Mouse (Mus musculus) midbrain, embryonic 15.5 days (tissue): ENCODE data around the gene Csrp1. TPM values are rescaled to one million over a fixed set of nuclear protein-coding genes. Genes with fewer than 3 reads are reported as not detected.

Experiments used
- ATAC-seq: fragments of 200-750 bp; cut with Nextera tagmentation; replicated peaks from 2 replicates; pipeline ENCODE4 v1.8.0; 2017; ENCODE audit warnings: moderate TSS enrichment
- H3K27ac ChIP-seq: fragments of 300-500 bp; sonication (generic); 2 replicates; pipeline ENCODE4 v1.5.1; 2015; ENCODE audit warnings: mild to moderate bottlenecking, inconsistent platforms
- H3K27me3 ChIP-seq: fragments of 300-500 bp; sonication (generic); replicated peaks from 2 replicates; pipeline ENCODE4 v1.6.1; 2015; ENCODE audit warnings: inconsistent platforms
- H3K36me3 ChIP-seq: fragments of 300-500 bp; sonication (generic); replicated peaks from 2 replicates; pipeline ENCODE4 v1.6.1; 2015; ENCODE audit warnings: inconsistent platforms
- H3K4me1 ChIP-seq: fragments of 300-500 bp; sonication (generic); 2 replicates; pipeline ENCODE4 v1.6.1; 2015; ENCODE audit warnings: inconsistent platforms
- H3K4me2 ChIP-seq: fragments of 300-500 bp; sonication (generic); 2 replicates; pipeline ENCODE4 v1.6.1; 2015; ENCODE audit warnings: inconsistent platforms, mild to moderate bottlenecking, moderate library complexity
- H3K4me3 ChIP-seq: fragments of 300-500 bp; sonication (generic); 2 replicates; pipeline ENCODE4 v1.5.1; 2015; ENCODE audit warnings: mild to moderate bottlenecking, inconsistent platforms
- H3K9ac ChIP-seq: fragments of 300-500 bp; sonication (generic); 2 replicates; pipeline ENCODE4 v1.6.1; 2015; ENCODE audit warnings: mild to moderate bottlenecking, inconsistent platforms
- H3K9me3 ChIP-seq: fragments of 300-500 bp; sonication (generic); 2 replicates; pipeline ENCODE4 v1.6.1; 2016; ENCODE audit warnings: inconsistent platforms
- WGBS: fragments of 180-500 bp; shearing (Covaris S2); methylation state at CpG from one replicate; pipeline ENCODE4 v1.1.7; 2015; ENCODE audit warnings: mixed read lengths; 5-methylcytosine and 5-hydroxymethylcytosine counted together
- polyA plus RNA-seq: library from polyadenylated mRNA; unstranded; fragments of >200 nt; fragmentation: Nextera tagmentation; extraction: Ambion mirVana; gene quantifications from 2 replicates; pipeline ENCODE4 v1.2.1, GENCODE M21; 2015

Gene Csrp1
- polyA plus RNA-seq, 1 experiment from 2014 or later: 13.9 TPM

DNA sequence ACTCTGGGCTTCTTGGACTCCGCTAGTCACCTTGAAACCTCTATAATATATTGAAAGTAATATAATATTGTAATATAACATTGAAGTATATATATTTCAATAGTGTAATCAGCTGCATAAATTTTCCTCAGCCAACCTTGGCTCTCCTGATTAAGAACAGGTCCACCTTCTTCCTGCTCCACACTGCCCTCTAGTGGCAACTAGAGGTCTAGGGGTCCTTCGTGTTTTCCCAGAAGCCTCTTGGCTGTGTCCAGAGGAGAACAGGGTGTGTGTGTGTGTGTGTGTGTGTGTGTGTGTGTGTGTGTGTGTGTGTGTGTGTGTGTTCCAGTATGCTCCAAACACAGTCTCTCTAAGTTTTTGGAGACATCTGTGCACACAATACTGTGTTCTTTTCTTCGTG lies 67.9 kb downstream of the Csrp1 start:
- ATAC-seq: no peak
- no peak overlapping the region for H3K4me2 ChIP-seq
- H3K4me1 ChIP-seq: 0 out of 2 replicates have a peak, but pooled peaks cover 4% of the 10 kb centered on the region
- no peaks in the 10 kb centered on the region for H3K9me3 ChIP-seq
- no peaks in the 10 kb centered on the region for H3K36me3 ChIP-seq
- H3K27ac ChIP-seq: no peak overlapping the region
- H3K4me3 ChIP-seq: no peak overlapping the region
- no peaks in the 10 kb centered on the region; the same call in 1 of the 2 replicates for H3K27me3 ChIP-seq
- no peak overlapping the region for H3K9ac ChIP-seq
- 51% methylated on average over 3 of the region's 3 CpGs for WGBS

DNA sequence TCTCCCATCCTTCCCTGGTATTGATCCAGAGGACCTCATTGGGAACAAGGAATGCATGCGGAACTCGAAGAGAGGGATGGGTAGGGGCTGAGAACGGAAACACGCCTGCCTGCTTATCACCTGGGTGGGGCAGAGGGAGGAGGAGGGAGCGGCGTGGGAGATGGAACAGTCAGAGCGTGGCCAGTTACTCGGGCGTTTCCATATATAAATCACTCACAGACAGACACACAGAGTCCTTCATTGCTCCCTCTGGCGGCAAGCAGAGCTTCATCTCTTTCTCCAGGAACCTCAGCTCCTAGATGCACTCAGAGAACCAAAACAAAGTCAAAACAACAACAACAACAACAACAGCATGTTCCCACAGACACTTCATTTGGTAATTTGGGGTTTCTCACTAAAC lies 68.8 kb downstream of the Csrp1 start:
- Histone ChIP-seq H3K27me3 (no peaks in the 10 kb centered on the region; the same call in 1 of the 2 replicates), H3K9me3 (no peaks in the 10 kb centered on the region), H3K36me3 (no peaks in the 10 kb centered on the region), H3K4me3 (no peak overlapping the region), H3K9ac (no peak overlapping the region), H3K4me2 (no peak overlapping the region), H3K4me1 (peaks cover 3% of the 10 kb centered on the region), H3K27ac (no peak overlapping the region)
- 46% methylated on average over 10 of the region's 10 CpGs for WGBS
- ATAC-seq: no peak

DNA sequence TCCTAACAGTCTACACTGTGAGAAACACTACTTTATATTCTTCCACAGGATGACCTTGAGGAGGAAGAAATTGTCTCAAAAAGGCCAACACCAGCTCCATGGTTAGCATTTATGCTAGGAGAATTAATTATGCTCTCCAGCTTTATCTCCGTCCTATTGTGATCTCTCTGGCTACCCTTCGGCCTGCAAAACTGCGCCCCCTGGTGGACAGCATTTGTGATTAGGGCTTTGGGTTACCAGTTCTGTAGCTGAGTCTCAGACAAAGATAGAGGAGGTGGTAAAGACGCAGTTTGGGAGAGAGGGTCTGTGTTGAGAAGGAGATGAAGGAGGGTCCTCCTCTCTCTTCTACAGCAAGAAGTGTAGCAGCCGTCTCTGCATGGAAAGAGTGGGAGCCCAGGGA lies 70.0 kb downstream of the Csrp1 start:
- Histone ChIP-seq H3K4me1 (peaks cover 13% of the 10 kb centered on the region), H3K9ac (no peak overlapping the region), H3K36me3 (no peaks in the 10 kb centered on the region), H3K4me2 (no peak overlapping the region), H3K4me3 (no peak overlapping the region), H3K27me3 (no peaks in the 10 kb centered on the region; the same call in 1 of the 2 replicates), H3K27ac (no peak overlapping the region), H3K9me3 (no peaks in the 10 kb centered on the region)
- ATAC-seq: no peak
- WGBS: 9% methylated on average over 5 of the region's 5 CpGs

DNA sequence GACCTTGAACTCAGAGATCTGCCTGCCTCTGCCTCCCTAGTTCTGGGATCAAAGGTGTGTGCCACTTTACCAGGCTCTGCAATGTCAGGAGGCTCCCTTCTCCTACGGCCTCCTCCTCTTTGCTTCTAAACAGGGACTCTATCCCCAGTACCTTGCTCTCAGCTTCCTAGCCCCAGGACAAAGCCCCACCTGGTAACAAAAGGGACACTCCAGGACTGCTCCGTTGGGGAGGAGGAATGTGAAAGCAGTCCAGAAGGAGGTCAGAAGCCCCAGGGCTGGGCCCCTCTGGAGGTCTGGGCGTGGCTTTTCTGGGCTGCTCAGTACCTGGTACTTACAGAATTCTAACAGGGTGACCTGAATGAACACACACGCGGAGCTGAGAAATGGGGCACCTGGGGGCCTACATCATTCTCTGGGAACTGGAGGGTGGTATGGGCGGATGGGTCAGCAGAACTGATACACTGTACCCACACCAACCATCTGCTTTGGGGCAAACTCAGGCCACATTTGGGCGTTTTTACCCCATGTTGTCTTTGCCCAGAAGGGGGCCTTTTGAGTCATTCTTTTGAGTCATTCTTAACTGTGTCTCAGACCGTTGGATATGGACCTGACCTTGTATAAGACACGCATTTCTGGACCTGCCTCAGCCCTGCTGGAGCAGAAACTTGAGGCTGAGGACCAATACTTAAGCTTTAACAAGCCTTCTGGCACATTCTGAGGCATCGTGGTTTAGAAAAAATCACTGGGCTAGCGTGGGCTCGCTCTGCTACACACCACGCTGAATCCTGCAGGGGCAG lies 72.5 kb downstream of the Csrp1 start:
- Histone ChIP-seq H3K4me1 (peaks cover 14% of the 10 kb centered on the region), H3K9ac (no peak overlapping the region), H3K4me3 (no peak overlapping the region), H3K36me3 (no peaks in the 10 kb centered on the region), H3K9me3 (no peaks in the 10 kb centered on the region), H3K4me2 (no peak overlapping the region), H3K27me3 (no peaks in the 10 kb centered on the region; the same call in 1 of the 2 replicates), H3K27ac (no peak overlapping the region)
- WGBS: 63% methylated on average over 13 of the region's 13 CpGs
- no peak for ATAC-seq

DNA sequence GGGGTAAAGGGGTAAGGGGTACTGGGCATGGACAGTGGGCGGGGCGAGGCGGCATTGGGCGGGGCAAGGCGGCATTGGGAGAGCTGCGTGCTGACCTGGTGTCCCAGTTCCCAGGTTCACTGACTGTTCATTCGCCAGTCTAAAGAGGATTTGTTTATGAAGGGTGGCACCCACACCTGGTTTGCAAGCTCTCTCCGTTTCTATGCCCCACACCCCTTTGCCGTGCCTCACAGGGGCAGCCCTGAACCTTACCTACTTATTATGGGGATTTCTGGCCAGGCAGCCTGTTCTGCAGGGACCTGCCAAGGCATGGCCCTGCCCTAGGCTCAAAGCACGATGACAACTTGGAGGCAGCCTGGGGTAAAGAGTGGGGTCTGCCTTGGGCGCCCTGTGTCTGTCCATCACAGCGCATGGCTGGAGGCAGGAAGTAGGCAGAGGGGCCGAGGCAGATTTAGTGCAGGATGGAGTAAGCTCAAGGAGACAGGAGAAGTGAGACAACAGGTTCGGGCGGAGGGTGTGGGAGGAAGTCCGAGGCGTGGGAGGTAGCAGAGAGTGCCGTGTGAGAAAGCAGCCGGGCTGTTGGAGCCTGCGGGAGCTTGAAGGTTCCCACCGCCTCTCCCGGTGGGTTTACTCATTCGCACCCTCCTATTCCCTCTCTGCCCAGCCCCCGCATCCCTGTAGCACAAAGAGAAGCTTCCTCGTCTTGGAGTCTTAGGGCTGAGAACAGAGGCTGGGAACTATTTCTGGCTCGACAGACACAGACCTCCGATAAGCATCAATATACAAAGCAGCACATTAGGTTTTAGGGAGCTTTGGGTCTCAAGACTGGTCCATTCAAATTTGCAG lies 73.7 kb downstream of the Csrp1 start:
- H3K27ac ChIP-seq: no peak overlapping the region
- H3K9me3 ChIP-seq: no peaks in the 10 kb centered on the region
- 0 out of 2 replicates have a peak overlapping the region, but pooled peaks have one; percentile 12 for H3K9ac ChIP-seq
- 13% methylated on average over 27 of the region's 27 CpGs for WGBS
- no peak; the same call in 1 of the 2 replicates for ATAC-seq
- peaks cover 14% of the 10 kb centered on the region for H3K4me1 ChIP-seq
- H3K4me3 ChIP-seq: peak overlapping the region; percentile 20
- peak overlapping the region; percentile 45 for H3K4me2 ChIP-seq
- H3K27me3 ChIP-seq: no peaks in the 10 kb centered on the region; the same call in 1 of the 2 replicates
- no peaks in the 10 kb centered on the region for H3K36me3 ChIP-seq

DNA sequence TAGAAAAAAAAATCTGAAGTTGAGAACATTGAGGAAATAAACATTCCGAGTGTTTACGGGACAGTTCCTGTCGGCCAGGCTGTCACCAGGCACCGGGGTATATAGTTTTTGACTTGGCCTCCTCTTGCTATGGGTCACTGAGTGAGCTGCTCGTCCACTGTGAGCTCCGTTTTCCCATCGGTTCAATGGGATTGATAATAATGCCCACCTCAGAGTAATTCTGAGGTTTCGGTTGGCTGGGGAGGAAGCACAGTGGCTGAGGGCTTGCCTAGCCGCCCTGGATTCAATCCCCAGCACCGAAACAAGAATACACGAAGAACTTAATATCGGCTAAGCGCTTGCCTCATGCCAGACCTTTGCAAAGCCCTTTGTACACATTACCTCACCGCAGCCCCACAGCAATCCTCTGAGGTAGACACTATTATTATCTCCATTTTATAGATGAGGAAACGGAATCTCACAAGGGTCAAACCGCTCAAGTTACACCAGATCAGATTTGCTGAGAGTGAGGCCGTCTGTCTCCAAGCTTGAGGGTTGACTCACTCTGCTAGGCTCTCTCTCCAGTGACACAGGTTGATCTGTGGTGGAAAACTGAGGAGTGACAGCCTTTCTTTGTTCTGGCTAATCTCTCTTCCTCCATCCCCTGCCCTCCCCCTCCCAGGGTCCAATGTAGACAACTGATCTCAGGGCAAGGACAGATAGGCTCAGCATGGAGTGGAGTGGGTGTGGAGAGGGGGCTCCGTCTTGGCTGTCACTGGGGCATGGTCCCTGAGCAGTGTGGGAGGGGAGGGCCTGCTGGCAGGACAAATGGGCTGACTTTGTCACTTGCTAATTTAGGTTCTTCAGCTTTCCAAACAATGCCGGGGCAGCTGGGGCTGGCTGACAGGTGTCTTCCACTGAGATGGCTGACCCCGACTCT lies 74.6 kb downstream of the Csrp1 start:
- Histone ChIP-seq H3K36me3 (no peaks in the 10 kb centered on the region), H3K27me3 (no peaks in the 10 kb centered on the region; the same call in 1 of the 2 replicates), H3K9ac (no peak overlapping the region), H3K4me2 (peak overlapping the region; percentile 45), H3K9me3 (no peaks in the 10 kb centered on the region), H3K27ac (no peak overlapping the region), H3K4me1 (peaks cover 14% of the 10 kb centered on the region), H3K4me3 (no peak overlapping the region)
- ATAC-seq: no peak
- WGBS: 21% methylated on average over 20 of the region's 20 CpGs

DNA sequence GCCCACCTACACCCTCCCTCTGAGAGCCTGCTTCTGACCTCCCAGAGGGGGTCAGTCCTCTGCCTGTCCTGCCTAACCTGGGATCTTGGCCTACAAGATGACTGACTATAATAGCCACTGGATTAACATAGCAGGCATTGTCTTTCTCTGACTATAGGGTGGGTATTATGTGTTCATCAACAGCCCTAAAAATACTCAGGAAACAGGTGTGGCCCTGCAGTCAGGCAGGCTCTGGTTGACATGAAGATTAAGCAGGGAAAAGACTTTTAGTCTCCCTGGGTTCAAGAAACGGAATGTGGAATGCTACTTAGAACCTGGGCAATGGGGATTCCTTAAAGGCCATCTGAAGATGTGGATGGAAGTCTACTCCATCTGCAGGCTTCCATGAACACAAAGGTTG lies 78.6 kb downstream of the Csrp1 start:
- Histone ChIP-seq H3K4me3 (no peak overlapping the region), H3K9me3 (no peaks in the 10 kb centered on the region), H3K4me2 (no peak overlapping the region), H3K4me1 (peaks cover 20% of the 10 kb centered on the region), H3K27me3 (0 out of 2 replicates have a peak, but pooled peaks cover 2% of the 10 kb centered on the region), H3K36me3 (no peaks in the 10 kb centered on the region), H3K9ac (no peak overlapping the region), H3K27ac (no peak overlapping the region)
- no peak for ATAC-seq
- 80% methylated on average over 1 of the region's 1 CpGs for WGBS

DNA sequence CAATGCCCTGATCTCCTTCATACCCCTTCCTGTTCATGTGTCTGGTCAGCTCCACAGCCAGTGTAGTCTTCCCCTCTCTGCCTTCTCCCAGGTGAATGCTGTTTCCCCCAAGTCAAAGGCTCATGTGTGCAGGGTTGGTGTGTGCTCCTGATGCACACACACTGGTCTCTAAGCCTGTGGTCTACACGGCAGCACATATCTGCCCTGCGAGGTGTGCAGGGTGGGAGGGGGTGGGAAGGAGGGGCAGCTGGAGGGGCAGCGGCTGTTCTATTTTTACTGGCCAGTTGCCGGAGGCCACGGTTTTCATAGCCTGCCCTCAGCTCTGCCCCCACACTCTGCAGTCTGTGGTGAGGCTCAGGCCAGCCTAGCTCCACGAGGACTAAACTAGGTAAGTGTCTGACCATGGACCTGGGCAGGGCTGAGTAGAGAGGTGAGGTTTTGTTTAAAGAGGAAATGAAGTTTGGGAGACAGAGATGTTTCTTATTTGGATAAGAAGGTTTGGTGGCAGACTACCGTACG lies 79.3 kb downstream of the Csrp1 start:
- no peak overlapping the region for H3K4me2 ChIP-seq
- H3K36me3 ChIP-seq: no peaks in the 10 kb centered on the region
- H3K9me3 ChIP-seq: no peaks in the 10 kb centered on the region
- H3K27me3 ChIP-seq: 0 out of 2 replicates have a peak, but pooled peaks cover 2% of the 10 kb centered on the region
- no peak overlapping the region for H3K27ac ChIP-seq
- no peak for ATAC-seq
- no peak overlapping the region for H3K4me3 ChIP-seq
- H3K9ac ChIP-seq: no peak overlapping the region
- 76% methylated on average over 8 of the region's 8 CpGs for WGBS
- H3K4me1 ChIP-seq: peaks cover 13% of the 10 kb centered on the region

DNA sequence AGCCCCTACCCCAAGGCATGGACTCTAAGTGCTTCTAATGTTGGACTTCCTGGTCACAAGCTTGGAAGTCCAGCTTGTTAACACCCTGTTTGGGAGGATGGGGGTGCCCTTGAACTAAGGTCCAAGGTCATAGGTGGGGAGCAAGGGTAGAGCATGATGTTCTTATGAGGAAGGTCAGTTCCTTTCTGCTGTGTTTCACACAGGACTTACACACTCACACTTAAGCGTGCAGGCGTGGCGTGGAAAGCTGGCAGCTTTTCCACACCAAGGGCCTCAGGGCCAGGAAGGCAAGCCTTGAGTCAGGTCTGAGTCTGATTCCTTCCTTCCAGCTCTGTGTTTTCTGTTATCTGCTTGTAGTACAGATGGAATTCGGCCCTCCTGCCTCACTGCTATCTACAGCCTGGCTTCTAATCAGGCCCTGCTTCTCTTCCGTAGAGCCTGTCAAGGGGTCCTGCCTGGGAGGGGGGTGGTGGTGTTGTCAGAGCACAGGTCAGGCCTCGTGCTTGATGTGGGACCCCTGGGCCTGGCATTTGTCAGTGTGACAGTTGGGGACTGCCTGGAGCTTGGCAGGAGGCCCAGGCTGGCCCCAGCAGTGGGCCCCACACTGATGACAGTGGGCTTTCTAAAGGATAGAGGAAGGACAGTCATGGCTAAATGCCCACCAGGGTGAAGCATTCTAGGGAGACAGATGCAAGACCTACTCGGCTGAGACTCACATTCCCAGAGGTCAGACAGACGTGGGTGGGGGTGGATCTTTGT lies 80.5 kb downstream of the Csrp1 start:
- Histone ChIP-seq H3K27me3 (0 out of 2 replicates have a peak, but pooled peaks cover 2% of the 10 kb centered on the region), H3K27ac (no peak overlapping the region), H3K4me2 (no peak overlapping the region), H3K4me3 (no peak overlapping the region), H3K36me3 (no peaks in the 10 kb centered on the region), H3K9me3 (no peaks in the 10 kb centered on the region), H3K9ac (no peak overlapping the region), H3K4me1 (peaks cover 7% of the 10 kb centered on the region)
- ATAC-seq: no peak; the same call in 1 of the 2 replicates
- WGBS: 46% methylated on average over 8 of the region's 8 CpGs
